Mouse (Mus musculus): ENCODE data around the gene Dph1.

Gene Dph1

DNA sequence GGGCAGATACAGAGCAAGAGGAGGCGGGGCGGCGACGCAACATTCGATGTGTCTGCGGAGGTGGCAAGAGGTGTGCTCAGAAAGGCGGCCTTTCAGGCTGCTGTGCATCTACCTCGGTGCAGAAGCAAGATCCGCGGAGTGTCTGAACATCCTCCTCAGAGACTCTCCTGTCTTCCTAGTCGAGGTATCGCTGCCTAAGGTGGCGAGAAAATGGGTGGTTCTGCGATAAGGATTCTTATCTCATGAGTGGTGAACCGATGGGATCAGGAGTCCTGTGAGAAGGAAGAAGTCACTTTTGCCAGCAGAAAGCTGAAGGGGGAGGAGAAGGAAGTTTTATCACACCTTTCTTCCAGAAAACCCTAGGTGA, 17.3 kb downstream of the Dph1 start:
- DNase-seq (ENCODE audit: low spot score), result no peak

DNA sequence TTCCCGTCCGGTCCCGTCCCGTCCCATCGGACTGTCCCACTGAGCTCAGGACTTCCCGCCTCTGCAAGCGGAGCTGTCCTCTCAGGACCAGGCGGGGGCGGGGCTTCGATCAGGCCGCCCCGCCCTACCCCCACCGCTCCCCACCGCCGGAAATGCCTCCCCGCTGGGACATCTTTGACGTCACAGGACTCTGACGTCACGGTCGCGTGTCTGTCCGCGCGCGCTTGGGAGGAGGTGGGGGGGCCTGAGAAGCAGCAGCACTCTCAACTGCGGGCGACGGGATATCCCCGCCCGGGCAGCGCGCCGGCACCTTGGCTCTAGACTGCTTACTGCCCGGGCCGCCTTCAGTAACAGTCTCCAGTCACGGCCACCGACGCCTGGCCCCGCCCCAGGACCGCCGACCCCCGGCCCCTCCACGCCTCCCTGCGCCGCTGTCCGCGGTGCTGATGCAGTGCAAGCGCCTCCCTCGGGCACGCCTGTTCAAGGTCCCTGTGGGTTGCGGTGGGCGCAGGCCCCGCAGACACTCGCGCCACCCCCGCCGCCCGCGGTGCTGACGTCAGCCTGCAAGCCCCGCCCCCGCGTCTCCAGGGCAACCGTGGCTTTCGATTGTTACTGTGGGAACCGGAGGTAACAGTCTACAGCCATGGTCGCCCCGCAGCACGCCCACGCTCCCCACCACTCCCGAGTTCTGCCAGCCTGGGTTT, 17.8 kb downstream of the Dph1 start:
- DNase-seq (ENCODE audit: low spot score), result peak; percentile 71

DNA sequence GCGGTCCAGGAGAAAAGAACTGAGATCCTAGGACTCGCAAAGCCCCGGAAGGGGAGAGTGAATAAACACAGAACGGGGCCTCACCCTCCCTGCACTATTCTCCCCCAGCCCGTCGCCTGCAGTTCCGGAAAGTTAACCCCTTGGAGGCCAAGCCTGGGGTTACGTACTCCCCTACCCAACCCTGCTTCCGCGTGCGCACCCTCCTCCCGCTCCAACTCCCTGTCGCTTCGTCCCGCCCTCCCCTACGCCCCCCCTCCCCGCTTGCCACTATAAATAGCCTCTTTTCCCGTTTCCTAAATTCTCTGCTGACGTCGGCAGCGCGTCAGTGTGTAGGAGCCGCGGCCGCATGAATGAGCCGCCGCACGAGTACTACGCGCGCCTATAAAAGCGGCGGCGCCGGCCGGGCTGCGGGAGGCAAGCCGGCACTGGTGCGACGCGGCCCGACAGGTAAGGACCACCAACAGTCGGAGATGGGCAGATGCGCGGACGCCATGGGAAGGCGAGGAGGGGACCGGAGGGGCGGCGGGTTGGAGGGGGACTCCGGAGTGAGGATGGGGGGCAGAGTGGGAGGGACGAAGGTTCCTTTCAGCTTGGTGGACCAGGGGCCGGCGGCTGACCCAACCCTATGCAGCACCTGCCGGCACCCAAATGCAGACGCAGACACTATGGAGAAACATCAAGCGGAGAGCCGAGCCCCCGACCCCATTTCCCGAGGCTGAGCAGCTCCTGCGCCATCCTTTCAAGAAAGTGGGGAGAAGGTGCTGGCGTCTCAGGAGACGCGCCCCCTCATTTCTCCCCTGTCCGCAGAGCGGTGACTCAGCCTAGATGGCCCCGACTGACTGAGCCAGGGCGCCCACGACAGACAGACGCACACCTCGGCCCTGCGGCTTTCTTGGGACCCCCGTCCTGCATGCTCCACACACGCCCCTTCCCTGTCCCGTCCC, 18.6 kb downstream of the Dph1 start:
- no peak for DNase-seq (ENCODE audit: low spot score)

DNA sequence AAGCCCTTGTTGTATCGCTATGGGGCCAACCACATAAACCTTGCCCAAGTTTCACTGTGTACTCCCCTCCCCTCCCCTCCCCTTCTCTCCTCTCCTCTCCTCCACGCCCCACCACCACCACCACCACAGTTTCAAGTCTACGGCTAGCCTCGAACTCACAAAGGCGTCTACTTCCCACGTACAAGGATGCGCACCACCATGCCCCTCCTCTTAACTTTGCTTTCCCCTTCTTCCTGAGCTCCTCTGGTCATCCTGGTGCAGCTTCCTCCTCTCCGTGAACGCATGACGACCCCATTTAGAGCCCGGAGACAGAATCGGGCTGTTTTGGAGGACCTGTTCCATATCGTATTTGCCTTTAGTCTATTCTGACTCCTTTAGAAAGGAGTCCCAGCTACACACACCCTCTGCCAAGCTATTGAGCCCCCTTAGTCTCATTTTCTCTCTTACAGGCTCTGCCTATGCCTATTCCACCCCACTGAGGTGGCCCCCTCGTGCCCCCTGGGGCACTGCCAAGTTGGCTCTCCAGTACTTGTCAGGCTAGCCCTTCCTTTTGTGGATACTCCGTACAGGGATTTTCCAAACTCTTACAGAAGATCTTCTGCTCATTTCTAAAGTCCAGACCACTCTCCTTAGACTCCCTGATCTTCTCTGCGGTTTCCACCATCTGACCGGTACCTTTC, 19.7 kb downstream of the Dph1 start:
- no peak for DNase-seq (ENCODE audit: low spot score)

DNA sequence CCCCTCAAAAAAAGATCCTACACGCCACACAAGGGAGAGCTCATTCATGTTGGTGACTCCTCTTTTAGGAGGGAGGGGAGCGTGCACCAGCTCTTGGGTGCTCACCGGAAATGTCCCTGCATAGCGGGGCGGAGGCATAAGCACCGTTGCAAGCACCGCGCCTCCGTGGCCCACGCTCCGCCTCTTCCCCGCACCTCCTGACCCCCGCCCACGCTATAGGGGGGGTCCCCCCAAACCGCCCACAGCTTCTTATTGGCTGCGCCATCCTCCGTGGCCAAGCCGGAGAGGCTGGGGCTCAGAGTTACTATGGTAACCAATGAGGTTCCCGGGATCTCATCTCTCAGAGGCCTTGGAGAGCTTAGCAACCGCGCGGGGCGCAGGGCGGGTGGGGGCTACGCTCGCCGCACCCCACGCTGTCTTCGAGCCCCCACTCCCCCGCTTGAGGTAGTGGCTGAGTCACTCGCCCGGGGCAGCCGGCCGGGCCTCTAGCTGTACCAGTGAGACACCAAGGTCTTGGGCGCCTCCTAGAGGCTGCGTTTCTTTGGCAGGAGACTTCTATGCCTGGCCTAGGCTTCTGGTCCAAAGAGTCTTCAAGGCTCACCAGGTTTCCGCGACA, 20.8 kb downstream of the Dph1 start:
- peak; percentile 80 for DNase-seq (ENCODE audit: low spot score)

DNA sequence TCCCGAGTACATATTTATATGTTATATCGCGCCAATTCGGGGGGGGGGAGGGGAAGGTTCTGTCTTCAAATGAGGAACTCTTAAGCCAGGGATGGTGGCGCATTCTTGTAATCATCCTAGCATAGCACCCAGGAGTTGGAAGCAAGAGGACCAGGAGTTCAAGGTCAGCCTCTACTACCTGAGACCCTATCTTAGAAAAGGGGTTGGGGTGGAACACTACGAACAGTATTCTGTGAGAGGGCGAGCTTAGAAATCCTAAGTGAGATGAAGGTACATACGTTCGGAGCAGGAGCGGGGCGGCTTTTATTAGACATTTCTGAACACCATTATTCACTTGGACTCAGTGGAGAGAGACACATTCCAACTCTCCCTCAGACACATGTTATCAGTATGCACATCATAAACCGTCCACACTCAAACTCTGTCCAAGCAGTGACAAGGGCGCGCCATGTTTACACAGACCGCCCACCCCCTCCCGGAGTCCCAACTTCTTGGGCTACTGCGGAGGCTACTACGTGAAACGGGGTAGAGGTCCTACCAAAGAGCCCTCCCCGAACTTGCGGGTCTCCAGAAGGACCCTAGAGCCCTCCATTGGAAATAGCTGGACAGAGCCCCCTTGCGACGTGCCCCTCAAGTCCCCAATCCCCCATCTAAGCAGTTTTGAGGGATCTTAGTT, 21.5 kb downstream of the Dph1 start, which contains the start of gene Hic1:
TSS of gene Hic1 (minus strand) at position 115 of the 676 bp plus-strand sequence.
- DNase-seq (ENCODE audit: low spot score), result no peak

DNA sequence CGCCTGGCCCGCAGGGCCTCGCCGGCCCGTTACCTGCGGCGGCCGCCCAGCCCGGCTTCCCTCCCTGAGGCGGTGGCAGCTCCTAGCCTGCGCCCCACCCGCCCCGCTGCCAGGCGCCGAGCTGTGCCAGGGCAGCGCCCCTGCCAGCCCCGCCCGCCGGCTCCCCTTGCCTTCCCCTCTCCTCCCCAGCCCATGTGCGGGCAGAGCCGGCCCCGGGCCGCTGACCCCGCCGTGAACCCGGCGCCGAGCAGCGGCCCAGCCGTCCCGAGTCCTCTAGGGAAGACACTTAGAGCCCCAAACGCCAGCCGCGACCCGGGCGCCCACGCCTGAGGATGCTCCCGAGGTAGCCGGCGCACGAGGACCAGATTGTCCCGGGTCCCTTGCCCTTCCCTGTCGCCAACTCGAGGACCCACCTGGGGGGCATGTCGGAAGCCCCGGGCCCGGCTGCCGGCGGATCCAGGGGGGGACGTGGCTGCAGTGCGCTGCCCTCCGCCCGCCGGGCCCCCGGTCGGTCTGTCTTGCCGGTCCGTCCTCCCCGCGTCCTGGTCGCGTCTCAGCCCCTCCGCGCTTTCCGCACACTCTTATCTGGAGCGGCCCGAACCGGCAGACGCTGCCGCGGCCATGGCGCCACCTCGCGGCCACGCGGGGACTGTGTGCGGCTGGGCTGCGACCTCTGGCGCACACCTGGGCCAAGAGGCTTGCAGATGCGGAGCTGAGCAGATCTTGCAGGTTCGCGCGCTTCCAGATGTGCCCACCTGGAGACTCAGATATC, 22.3 kb downstream of the Dph1 start:
- DNase-seq (ENCODE audit: low spot score), result peak; percentile 87

DNA sequence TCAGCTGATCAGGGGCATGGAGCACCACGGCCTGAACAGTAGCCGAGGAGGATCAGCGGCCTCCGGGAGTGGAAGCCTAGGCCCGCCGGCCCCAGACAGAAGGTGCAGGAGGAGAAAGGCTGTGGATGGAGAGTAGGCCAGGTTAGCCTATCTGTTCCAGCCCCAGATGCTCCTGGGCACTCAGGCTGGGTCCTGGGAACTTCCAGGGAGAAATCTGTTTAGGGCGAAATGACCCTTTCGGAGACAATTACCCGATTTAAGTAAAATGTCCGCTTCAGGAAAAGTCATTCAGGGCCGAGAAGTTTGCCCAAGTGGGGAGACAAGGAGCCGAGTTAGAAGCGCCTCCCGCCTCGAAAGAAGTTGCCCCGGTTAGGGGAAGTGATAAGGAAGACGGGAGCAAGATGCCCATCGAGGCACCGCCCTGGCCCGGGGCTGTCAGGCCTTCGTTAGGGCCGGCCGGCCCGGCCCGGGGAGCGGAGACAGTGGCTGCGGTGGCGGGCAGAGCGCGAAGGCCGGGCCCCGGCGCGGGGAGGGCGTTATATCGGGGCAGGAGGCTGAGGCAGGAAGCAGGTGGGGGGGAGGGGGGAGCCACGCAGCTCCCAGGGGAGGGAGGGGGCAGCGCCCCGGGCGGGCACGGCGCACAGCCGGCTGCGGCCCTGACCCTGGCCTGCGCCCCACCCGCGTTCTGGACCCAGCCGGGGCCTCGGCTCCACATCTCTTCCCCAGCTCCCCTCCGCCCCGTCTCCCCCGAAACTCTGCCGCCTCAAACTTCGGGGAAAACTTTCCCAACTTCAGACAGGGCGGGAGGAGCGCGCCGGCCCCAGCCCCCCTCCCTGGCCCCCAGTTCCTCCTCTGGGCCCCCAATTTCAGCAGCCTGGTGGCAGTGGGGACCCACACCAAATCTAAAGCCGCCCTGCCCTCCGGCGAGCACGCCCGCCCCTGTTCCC, 23.1 kb downstream of the Dph1 start:
- DNase-seq (ENCODE audit: low spot score), result no peak

DNA sequence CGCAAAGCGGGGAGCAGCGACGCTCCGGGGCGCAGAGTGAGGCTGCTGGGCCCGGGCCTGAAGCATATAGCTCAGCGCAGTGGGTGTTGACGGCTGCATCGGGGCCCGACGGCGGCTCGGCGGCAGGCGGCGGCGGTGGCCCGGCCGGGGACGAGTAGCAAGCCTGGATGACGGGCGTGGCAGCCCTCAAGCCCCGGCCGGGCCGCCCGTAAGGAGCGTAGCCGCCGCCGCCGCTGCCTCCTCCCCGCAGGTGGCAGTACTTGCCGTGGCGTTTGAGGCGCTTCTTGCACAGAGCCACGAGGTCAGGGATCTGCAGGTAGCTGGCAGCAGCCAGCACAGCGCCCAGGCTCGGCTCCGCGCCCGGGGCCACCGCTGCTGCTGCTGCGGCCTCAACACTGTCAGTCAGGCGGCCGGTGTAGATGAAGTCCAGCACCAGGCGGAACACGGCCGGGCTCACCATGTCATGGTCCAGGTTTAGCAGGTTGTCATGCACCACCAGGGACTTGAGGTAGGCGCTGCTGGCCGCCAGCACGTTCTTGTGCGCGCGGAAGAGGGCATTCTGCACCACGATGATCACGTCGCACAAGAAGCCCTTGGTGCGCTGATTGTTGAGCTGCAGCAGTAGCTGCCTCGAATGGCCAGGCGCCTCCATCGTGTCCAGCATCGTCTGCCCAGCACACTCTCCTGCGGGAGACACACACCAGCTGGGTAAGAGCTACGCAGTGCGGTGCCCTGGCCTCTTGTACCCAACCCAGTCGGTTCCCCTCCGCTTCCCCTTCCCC, 24.0 kb downstream of the Dph1 start:
- DNase-seq (ENCODE audit: low spot score), result no peak

DNA sequence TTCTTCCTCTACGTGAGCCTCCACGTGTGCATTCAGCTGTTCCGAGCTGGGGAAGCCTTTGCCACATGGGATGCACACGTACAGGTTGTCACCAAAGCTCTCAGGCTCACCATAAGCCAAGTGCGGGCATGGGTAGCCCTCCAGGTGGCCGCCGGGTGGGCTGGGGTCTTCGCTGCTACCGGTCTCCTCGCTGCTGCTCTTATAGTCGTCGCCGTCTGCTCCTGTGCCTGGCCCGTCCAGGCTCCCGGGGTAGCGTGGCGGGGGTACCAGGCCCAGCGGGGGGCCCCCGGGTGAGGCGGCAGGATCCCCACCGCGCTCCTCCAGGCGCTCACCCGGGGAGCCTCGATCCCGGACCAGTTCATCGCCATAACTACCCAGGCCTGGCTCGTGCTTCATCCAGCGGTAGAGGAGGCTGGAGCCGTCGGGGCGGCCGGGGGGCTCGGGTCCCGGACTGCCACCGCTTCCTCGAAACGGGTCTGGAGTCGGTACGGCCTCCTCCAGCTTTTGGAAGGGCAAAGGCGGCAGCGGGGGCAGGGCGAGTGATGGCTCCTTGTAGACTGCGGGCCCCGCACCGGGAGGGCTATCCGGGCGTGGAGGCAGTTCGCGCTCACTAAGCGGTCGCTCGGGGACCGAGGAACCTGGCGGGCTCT, 24.7 kb downstream of the Dph1 start:
- no peak for DNase-seq (ENCODE audit: low spot score)

DNA sequence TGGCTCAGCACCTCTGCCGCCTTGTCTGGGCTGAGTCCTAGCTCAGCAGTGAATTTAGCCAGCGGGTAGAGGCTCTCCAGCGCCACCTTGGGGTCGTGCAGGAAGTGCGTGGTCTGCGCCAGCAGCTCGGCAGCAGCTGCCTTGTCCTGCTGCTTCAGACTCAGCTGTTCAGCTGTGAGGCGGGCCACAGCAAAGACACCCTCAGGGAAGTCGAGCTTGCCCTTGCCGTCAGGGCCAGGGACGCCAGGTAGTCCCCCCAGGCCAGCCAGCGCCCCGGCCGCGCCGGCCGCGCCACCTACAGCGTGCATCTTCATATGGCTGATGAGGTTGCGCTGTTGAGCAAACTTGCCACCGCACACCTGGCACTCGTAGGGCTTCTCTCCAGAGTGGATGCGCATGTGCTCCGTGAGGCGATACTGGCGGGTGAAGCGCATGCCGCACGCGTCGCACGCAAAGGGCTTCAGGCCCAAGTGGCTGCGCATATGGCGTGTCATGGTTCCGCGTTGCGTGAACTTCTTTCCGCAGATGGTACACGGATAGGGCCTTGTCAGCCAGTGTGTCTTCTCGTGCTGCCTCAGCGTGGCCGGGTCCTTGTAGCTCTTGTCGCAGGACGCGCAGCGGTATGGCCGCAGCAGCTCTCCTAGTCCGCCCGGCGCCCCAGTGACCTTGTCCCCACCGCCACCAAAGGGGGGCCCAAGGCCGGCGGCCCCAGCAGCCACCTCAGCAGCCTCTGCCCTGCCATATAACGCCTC, 25.4 kb downstream of the Dph1 start:
- DNase-seq (ENCODE audit: low spot score), result peak; percentile 65

DNA sequence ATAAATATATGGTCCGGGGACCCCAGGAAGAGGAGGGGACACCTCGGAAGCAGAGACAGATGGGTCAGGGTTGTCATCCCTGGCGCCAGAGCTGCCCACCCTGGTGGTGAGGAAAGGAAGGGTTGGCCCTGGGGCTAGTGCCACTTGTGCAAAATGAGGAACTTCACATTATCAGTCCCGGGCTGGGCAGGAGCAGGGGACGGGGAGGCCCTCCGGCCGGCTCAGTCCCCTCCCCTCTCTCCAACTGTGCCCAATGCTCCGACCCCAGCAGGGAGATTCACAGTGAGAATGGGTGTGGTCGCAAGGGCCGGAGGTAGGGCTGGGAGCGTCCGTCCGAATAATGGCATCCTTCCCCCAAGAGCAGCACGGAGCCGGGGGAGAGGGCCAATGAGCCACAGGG, 26.3 kb downstream of the Dph1 start:
- no peak for DNase-seq (ENCODE audit: low spot score)

DNA sequence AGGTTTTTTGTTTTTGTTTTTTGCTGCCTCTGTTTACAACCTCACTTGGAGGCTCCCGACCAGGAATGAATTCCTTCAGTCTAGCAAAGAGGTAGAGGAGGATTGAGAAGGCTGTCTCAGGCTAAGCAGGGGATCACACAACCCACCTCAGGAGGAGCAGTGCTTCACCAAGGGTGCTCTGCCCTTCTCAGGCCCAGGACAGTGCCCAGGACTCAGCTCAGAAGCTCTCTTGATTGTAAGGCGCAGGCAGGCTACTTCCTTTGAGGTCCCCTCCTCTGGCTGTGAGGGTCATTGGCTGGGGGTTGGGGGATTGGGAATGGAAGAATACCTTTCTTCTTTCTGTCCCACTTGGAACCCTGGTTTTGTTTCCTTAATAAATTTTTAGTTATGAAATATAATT, 27.0 kb downstream of the Dph1 start:
- no peak for DNase-seq (ENCODE audit: low spot score)

DNA sequence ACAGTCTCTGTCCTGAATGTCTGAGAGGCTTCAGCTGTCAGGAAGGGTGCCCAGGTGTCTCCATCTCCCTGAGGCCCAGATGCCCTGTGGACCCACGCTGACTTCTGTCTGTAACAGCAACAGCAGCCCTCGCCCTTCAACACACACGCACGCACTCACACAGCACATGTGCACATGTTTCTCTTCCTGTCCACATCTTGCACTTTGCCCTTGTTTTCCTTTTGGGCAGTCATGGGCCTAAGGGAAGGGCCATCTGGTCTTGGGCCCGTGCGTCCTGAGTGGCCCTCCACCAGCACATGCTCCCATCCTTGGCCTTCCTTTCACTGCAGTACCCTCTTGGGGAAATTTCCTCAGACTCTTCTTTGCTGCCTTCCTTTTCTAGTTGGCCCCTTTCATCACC, 27.7 kb downstream of the Dph1 start:
- DNase-seq (ENCODE audit: low spot score), result no peak

DNA sequence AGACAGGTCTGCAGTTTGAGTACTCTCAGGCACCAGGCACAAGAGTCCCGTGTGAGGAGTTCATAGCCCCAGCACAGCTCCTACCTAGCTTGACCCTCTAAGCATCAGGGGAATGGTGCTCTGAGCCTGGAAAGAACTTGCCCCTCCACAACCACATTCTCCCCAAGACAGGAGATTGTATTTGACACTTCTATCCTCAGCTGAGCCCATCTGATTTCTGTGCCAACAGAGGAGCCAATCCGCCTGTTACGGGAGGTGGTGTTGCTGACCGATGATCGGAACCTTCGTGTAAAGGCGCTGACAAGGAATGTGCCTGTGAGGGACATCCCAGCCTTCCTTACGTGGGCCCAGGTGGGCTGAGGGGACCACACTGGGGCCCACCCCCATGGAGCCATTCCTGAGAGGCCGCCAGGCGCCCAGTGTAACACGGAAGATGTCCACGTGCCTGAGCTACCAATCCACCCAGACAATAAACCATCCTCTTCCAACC, 28.4 kb downstream of the Dph1 start:
- no peak for DNase-seq (ENCODE audit: low spot score)

DNA sequence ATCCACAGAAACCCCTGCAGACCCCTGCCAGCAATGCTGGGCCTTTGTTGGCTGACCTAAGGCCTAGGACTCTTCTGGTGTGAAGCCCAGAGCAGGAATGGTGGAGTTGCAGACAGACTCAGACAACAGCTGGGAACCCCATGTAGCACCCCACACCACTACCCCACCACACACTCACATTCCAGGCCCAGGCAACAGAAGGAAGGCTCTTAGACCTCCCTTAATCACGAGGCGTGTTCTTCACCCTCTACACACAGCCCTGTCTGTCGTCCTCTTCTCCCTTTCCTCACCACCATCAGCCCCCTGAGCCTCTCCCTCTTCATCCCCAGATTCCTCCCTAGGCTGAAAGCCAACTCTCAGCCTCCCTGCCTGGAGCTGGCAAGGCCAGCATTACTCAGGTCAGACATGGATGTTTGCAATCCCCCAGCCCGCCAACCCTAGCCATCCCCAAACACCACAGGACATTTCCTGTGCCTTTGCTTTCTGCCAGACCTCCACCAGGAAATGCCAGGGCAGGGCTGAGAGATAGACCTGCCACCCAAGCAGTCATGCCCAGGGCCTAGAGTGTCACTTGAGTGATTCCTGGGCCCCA, 29.5 kb downstream of the Dph1 start:
- DNase-seq (ENCODE audit: low spot score), result no peak

DNA sequence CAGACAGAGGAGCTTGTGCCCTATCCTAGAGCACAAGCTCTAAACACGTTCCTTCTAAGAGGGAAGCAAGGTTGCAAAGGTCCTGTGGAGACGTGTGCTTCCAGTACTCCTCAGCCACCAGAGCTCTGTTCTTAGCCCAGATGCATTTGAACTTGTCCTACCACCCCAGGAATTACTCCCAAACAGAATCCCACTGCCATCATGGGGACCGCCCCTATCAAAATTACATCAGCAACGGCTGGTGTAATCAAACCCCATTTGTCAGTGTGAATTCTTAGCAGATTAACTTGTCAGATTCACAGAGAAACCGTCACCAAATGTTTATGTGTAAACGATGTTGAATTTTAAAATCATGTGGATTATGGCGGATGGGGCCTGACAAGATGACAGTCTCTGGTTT, 30.1 kb downstream of the Dph1 start:
- DNase-seq (ENCODE audit: low spot score), result no peak
